Mouse (Mus musculus) G1E (cell line): ENCODE measurements at regions not wholly inside any gene's neighbourhood (a gene's known extent, or its start where the extent isn't known, plus 50 kb on each side); places are given as distances from the start of the nearest gene placed in this dataset.

Experiments used
- ATAC-seq: 2 replicates; pipeline ENCODE4 v1.8.0; 2016; ENCODE audit warnings: mild to moderate bottlenecking; ENCODE audit not compliant: insufficient number of reproducible peaks, poor library complexity, low FRiP score, severe bottlenecking; ENCODE audit errors: extremely low read depth
- DNase-seq: peaks from one replicate; pipeline ENCODE4 v3.0.0; 2012; ENCODE audit warnings: low spot score
- H3K27me3 ChIP-seq: 2 replicates; pipeline ENCODE4 v1.6.1; 2012; ENCODE audit warnings: mild to moderate bottlenecking, low read length, inconsistent platforms; ENCODE audit not compliant: insufficient read depth
- H3K36me3 ChIP-seq: replicated peaks from 2 replicates; pipeline ENCODE3; 2012; ENCODE audit warnings: mild to moderate bottlenecking, inconsistent platforms
- H3K4me1 ChIP-seq: 2 replicates; pipeline ENCODE4 v1.6.1; 2012; ENCODE audit warnings: low read depth, low read length, inconsistent platforms, mixed read lengths; ENCODE audit not compliant: insufficient read depth
- H3K4me3 ChIP-seq: 2 replicates; pipeline ENCODE4 v1.5.1; 2012; ENCODE audit warnings: low read depth, mild to moderate bottlenecking, inconsistent platforms, low read length, moderate library complexity, mixed read lengths
- H3K9me3 ChIP-seq: replicated peaks from 2 replicates; pipeline ENCODE4 v1.6.1; 2012; ENCODE audit warnings: inconsistent platforms
- CTCF ChIP-seq: IDR thresholded peaks from 2 replicates; pipeline ENCODE4 v1.5.1; 2012; ENCODE audit warnings: low read depth, low read length, inconsistent platforms, mixed read lengths
- GATA1 ChIP-seq: IDR thresholded peaks from 2 replicates; pipeline ENCODE4 v1.6.1; 2012; ENCODE audit warnings: borderline replicate concordance, low read length, inconsistent platforms, mixed read lengths
- GATA2 ChIP-seq: IDR thresholded peaks from 2 replicates; pipeline ENCODE4 v1.6.1; 2012; ENCODE audit warnings: low read depth, low read length, inconsistent platforms, borderline replicate concordance
- POLR2AphosphoS5 ChIP-seq: IDR thresholded peaks from 2 replicates; pipeline ENCODE4 v1.6.1; 2012; ENCODE audit warnings: low read depth, low read length, inconsistent platforms; ENCODE audit not compliant: insufficient replicate concordance
- TAL1 ChIP-seq: conservative IDR thresholded peaks from 2 replicates; pipeline ENCODE4 v1.6.1; 2012; ENCODE audit warnings: low read depth, low read length, inconsistent platforms, mixed read lengths

DNA sequence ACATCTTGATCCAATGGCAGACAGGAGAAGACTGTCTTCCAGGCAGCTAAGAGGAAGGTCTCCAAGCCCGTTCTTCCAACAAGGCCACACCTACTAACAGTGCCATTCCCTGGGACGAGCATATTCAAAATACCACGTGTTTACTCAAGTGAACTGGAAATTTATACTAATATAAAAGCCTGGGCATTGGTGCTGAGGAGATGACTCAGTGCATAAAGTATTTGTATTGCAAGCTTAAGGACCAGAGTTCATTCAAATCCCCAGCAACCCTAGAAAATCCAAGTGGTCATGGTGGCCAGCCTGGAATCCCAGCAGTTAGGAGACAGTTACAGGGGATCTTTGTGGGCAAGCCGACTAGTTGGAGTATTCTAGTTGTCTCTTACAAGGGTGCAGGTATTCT is 119.5 kb downstream of the Hlx start:
- no peak overlapping the region for H3K4me3 ChIP-seq
- peaks cover 3% of the 10 kb centered on the region; the same call in 1 of the 2 replicates for H3K9me3 ChIP-seq
- DNase-seq (no peak), ATAC-seq (no peak)
- TF ChIP-seq CTCF, result no peak
- TF ChIP-seq GATA1, result no peak
- no peak for TF ChIP-seq TAL1
- no peak for TF ChIP-seq GATA2
- no peak for TF ChIP-seq POLR2AphosphoS5
- H3K36me3 ChIP-seq, result no peaks in the 10 kb centered on the region
- peaks cover 14% of the 10 kb centered on the region for H3K4me1 ChIP-seq
- H3K27me3 ChIP-seq, result peaks cover 3% of the 10 kb centered on the region

DNA sequence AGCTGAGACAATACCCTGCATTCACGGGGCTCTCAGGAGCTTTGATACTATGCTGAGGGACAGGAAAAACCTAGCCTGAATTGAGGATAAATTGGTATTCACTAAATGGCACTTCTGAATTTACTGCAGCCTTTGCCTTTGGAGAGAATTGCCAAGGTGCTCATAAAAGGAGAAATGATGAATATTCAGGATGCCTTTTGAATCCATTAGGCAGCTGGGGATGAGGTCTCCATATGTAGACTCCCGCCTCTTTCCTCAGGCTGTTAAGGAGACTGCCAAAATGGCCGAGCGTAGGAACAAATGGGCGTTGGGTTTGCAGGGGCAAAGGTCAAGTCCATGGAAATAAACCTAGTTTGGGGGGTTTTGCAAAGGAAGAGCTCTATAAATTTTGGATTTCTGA is 123.5 kb downstream of the Hlx start:
- H3K4me3 ChIP-seq, result no peak overlapping the region
- DNase-seq (no peak), ATAC-seq (no peak)
- H3K4me1 ChIP-seq, result peaks cover 5% of the 10 kb centered on the region; the same call in 1 of the 2 replicates
- H3K36me3 ChIP-seq, result no peaks in the 10 kb centered on the region
- H3K27me3 ChIP-seq, result peaks cover 4% of the 10 kb centered on the region; the same call in 1 of the 2 replicates
- TF ChIP-seq CTCF (no peak), TAL1 (no peak), POLR2AphosphoS5 (no peak), GATA2 (no peak), GATA1 (no peak)
- H3K9me3 ChIP-seq, result no peaks in the 10 kb centered on the region

- Histone ChIP-seq H3K36me3 (no peaks in the 10 kb centered on the region), H3K27me3 (peaks cover 4% of the 10 kb centered on the region; the same call in 1 of the 2 replicates), H3K4me1 (peaks cover 5% of the 10 kb centered on the region; the same call in 1 of the 2 replicates), H3K9me3 (no peaks in the 10 kb centered on the region), H3K4me3 (no peak overlapping the region)
- no peak for TF ChIP-seq CTCF
- no peak for TF ChIP-seq GATA2
- TF ChIP-seq POLR2AphosphoS5, result no peak
- TF ChIP-seq TAL1, result no peak
- no peak for TF ChIP-seq GATA1
- no peak for ATAC-seq
- no peak for DNase-seq
These were observed 124.1 kb downstream of the Hlx start for GRCm38 (mm10) chr1:184608338-184608737.

DNA sequence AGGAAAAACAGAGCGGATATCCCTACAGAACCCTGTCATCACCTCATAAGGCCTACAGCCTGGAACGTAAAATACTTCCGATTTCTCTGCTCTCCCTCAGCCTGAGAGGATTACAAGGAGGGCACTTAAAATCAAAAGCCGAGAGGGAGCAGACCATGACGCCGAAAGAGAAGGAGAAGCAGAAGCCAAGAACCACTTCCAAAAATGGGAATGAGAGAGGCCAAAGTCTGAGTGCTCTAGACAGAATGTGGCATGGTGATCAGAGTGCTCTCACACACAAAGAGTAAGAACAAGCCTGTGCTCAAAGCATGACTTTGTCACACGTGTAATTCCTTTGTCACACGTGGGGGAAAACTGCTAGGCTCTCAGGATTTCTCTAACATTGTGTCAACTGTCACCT is 125.9 kb downstream of the Hlx start:
- Histone ChIP-seq H3K4me1 (no peaks in the 10 kb centered on the region), H3K36me3 (no peaks in the 10 kb centered on the region), H3K9me3 (no peaks in the 10 kb centered on the region), H3K4me3 (no peak overlapping the region), H3K27me3 (peaks cover 4% of the 10 kb centered on the region; the same call in 1 of the 2 replicates)
- no peak for TF ChIP-seq GATA2
- no peak for TF ChIP-seq TAL1
- no peak for TF ChIP-seq GATA1
- no peak for TF ChIP-seq POLR2AphosphoS5
- TF ChIP-seq CTCF, result no peak
- DNase-seq (no peak), ATAC-seq (no peak)

DNA sequence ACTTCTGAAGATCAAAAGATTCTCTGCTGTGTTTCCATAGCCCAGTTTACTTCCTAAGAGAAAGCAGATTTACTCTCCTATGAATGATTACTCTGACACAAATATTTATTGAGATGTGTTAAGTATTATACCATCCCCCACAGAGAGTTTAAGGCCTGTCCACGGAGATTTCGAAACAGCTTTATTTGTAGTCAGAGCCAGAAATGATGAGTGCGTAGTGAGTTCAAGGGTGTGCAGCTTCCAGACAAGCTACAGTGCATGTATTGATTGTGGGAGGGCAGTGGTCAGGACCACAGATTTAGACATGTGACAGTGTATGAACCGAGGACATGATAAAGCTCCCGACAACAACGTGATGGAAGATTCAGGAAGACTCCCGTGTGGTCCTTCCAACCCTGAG is 126.8 kb downstream of the Hlx start:
- no peak for ATAC-seq
- TF ChIP-seq TAL1 (no peak), GATA2 (no peak), CTCF (no peak), GATA1 (no peak), POLR2AphosphoS5 (no peak)
- H3K4me1 ChIP-seq, result no peaks in the 10 kb centered on the region
- no peak overlapping the region for H3K4me3 ChIP-seq
- no peaks in the 10 kb centered on the region for H3K9me3 ChIP-seq
- H3K27me3 ChIP-seq, result peaks cover 4% of the 10 kb centered on the region; the same call in 1 of the 2 replicates
- no peaks in the 10 kb centered on the region for H3K36me3 ChIP-seq
- no peak for DNase-seq

- no peak for DNase-seq
- Histone ChIP-seq H3K36me3 (no peaks in the 10 kb centered on the region), H3K4me3 (no peak overlapping the region), H3K4me1 (no peaks in the 10 kb centered on the region), H3K9me3 (no peaks in the 10 kb centered on the region), H3K27me3 (peaks cover 4% of the 10 kb centered on the region; the same call in 1 of the 2 replicates)
- TF ChIP-seq GATA2, result no peak
- no peak for ATAC-seq
These were observed 129.3 kb downstream of the Hlx start for GRCm38 (mm10) chr1:184603136-184603535.

DNA sequence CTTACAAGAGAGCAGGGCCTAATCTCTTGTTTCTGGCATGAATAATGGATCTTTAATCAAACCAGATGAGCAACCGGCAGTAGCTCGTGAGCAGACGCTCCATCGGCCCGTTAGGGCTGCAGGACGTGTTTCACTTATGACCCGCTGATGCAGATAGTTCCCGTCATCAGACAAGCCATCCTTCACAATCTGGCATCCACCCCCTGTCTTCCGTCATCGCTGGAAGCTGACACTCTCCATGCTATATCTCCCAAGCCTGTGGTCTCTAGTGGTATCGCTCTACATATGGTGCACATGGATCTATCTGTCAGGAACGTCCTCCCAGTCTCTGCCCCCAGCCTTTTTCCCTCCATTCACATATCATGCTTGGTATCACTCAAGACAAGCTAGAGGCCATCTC is 137.0 kb downstream of the Hlx start:
- ATAC-seq, result no peak
- Histone ChIP-seq H3K4me3 (no peak overlapping the region), H3K9me3 (no peaks in the 10 kb centered on the region), H3K4me1 (no peaks in the 10 kb centered on the region), H3K27me3 (peaks cover 8% of the 10 kb centered on the region; the same call in 1 of the 2 replicates), H3K36me3 (no peaks in the 10 kb centered on the region)
- TF ChIP-seq GATA1, result no peak
- no peak for TF ChIP-seq GATA2
- TF ChIP-seq CTCF, result no peak
- no peak for TF ChIP-seq POLR2AphosphoS5
- TF ChIP-seq TAL1, result no peak
- DNase-seq, result no peak
